Mouse (Mus musculus) embryonic stem cell, embryonic (primary cell): ENCODE results near the gene Gm10644.

Experiments used
- CTCF ChIA-PET, 4 experiments: fragments of 300-600 bp in 2 of 4; fragments of 350-600 bp in 2 of 4; sonication (Branson Sonifier 250); formaldehyde crosslinking; loops; one replicate each; lab custom pipeline; 2022; ENCODE audit warnings: inconsistent platforms in 2 of 4; lab: Charles Lee
- POLR2A ChIA-PET, 4 experiments: fragments of 300-600 bp in 2 of 4; fragments of 350-600 bp in 2 of 4; sonication (Branson Sonifier 250); formaldehyde crosslinking; loops; one replicate each; lab custom pipeline; 2022; ENCODE audit warnings: antibody characterized with exemption in 4 of 4, inconsistent platforms in 1 of 4; lab: Charles Lee

The Gm10644 gene

DNA sequence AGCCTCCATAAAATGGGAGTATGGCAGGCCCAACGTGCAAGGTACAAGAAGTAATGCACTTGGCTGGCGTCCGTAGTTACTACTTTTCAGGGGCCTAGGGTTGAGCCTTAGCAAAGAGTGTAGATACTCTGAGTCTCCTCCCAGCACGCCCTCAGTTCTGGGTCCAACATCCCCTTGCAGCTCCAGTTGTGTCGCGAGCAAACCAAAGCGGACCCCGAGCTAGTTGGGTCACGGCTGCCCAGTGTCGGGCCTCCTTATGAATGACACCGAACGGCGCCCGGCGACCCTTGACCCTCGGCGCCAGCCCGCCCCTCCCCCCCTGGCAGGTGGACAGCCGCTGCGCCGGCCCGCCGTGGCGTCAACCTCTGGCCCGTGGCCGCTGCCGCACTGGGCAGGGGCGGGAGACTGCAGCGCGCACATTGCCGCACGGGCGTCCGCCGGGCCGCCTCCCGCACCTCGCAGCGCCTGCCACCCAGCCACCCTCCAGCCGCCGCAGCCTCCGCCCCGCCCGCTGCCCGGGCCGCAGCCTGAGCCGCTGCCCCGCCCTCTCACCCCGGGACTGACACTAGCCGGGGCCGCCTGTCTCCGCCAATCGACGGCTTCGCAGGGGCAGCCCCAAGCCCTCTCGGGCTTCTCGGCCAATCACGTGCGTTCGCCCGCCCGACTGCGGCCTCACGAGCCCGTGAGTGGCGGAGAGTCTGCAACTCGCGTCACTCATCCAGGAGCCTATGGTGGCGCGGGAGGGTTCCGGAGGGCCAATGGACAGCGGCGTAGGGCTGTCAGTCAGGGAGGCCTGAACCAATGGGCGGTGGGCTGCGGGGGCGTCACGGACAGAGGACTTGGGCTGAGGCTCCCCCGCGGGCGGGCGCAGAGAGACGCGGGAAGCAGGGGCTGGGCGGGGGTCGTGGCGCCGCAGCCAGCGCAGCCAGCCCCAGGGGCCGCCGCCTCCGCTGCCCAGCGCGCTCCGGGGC, 17.4 kb upstream of the Gm10644 start, which contains the start of gene Prkaca:
TSS of gene Prkaca (plus strand) at position 844 of the 971 bp plus-strand sequence.
- ChIA-PET CTCF (interaction anchor here in 1 of 4 experiments (0.5 to 1.5 kb wide), 2 partner anchors 17 to 70 kb away, joined by 3 to 7 read pairs; partner anchors contain the start of genes Asf1b and Gm10644), POLR2A (interaction anchor here in 3 of 4 experiments (0.5 to 9.9 kb wide), 7 partner anchors 10 to 196 kb away, joined by 3 to 63 read pairs (median 8); partner anchors contain the start of genes Asf1b (in 2 of the 3), Gm10644 (in 2 of the 3) and Dcaf15 (in 1 of the 3))

DNA sequence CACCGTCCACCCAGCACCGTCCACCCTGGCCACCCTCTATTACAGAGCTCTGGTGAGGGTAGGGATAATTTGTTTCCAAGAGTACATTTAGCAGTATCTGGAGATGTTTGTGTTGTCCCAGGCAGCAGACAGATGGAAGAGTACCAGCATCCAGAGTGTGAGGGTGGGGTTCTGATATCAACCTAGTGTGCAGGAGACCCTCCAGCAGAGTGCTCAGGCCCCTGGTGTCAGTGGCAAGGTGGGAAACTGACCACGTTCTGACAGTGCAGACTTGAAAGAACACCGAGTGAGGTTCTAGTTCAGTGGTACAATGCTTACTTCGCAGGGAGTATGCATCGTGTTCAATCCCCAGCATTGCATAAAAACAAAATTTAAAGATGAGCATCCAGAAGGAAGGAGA, 16.7 kb upstream of the Gm10644 start:
- ChIA-PET CTCF (interaction anchor here in 1 of 4 experiments (0.5 to 1.5 kb wide), 2 partner anchors 17 to 69 kb away, joined by 3 to 7 read pairs; partner anchors contain the start of genes Asf1b and Gm10644), POLR2A (interaction anchor here in 3 of 4 experiments (0.5 to 9.9 kb wide), 7 partner anchors 9 to 133 kb away, joined by 3 to 63 read pairs (median 7); partner anchors contain the start of genes Asf1b (in 2 of the 3), Gm10644 (in 2 of the 3) and Dcaf15 (in 1 of the 3))

DNA sequence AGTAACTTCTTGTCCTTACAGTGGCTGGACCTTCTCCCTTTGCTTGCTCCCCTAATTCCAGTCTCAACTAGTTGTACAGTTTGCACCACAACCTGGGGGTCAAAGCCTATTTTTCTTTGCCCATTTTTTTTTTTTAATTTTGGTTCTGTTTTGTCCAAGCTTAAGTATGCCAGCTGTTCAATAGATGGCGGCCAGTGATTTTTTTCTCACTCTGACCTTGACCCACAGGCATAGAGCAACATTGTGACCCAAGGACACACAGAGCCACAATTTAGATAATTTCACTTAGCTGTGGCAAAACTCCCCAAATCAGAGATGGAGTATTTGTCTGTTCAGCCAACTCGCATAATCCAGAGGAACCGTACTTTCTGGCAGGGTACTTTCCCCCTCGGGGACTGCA, 16.1 kb upstream of the Gm10644 start:
- ChIA-PET POLR2A (interaction anchor here in 3 of 4 experiments (0.6 to 9.9 kb wide), 7 partner anchors 9 to 39 kb away, joined by 3 to 63 read pairs (median 4); partner anchors contain the start of genes Asf1b (in 2 of the 3) and Gm10644 (in 2 of the 3)), CTCF (interaction anchor here in 1 of 4 experiments (1.5 kb wide), 1 partner anchor 16 kb away, joined by 7 read pairs; the partner anchor contains the start of genes Asf1b and Gm10644)

DNA sequence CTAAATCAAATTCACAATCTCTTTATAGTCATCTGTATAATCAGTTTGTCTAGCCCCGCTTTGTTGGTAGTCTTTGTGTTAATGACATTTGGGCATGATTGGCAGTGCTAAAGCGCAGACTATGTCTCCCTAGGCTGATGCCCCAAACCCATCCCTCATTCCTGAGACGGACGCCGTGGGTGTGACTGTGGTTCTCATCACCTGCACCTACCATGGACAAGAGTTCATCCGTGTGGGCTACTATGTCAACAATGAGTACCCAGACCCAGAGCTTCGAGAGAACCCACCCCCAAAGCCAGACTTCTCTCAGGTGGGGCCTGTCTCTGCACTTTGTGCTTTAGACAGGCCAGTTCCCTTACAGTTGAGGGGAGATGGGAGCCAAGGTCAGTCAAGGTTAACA, 12.7 kb upstream of the Gm10644 start:
- ChIA-PET CTCF (interaction anchor here in 1 of 4 experiments (1.2 kb wide), 1 partner anchor 13 kb away, joined by 5 read pairs; the partner anchor contains the start of genes Asf1b and Gm10644), POLR2A (interaction anchor here in 2 of 4 experiments (0.6 to 9.9 kb wide), 4 partner anchors 10 to 27 kb away, joined by 3 to 63 read pairs (median 6); partner anchors contain the start of genes Asf1b (in 1 of the 2) and Gm10644 (in 1 of the 2))

DNA sequence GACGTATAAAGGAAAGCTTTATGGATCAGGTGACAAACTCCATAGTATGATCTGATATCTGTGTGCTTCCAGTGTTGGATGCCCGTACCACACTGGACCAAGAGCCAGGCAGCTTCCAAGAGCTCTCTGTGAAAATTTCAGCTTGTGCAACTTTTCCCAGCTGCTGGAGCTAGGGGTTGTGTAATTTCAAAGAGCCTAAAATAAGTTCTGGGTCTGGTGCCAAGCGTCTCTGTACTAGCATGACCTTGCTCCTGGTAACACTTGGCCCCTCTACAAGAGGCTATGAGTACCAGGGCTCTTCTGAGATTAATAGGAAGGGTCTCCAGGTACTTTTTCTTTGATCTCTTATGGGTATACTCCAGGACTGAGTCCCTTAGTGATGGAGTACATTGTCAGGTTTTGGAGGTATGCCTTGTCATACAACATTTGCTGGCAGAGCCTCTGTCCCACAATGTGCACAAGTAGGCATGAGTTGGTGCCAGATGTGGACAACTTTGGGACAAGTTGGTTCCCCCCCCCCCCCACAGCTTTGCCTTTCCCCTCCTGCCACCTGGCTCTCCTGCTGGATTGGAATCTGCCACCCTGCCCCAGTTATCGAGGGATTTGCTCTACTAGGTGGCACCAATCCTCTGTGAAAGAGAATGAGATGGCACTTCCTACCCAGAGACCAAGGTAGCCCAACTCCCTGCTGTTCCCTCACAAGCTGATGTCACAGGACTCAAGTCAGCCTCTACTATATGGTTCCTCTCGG, 9.2 kb upstream of the Gm10644 start:
- POLR2A ChIA-PET = interaction anchor here in 3 of 4 experiments (0.9 to 9.9 kb wide), 5 partner anchors 9 to 298 kb away, joined by 3 to 63 read pairs (median 8); partner anchors contain the start of genes Asf1b (in 3 of the 3) and Gm10644 (in 3 of the 3)
- CTCF ChIA-PET = interaction anchor here in 3 of 4 experiments (0.5 to 0.9 kb wide), 3 partner anchors 9 to 646 kb away, joined by 3 to 4 read pairs (median 3); partner anchors contain the start of genes Asf1b (in 2 of the 3) and Gm10644 (in 2 of the 3)

DNA sequence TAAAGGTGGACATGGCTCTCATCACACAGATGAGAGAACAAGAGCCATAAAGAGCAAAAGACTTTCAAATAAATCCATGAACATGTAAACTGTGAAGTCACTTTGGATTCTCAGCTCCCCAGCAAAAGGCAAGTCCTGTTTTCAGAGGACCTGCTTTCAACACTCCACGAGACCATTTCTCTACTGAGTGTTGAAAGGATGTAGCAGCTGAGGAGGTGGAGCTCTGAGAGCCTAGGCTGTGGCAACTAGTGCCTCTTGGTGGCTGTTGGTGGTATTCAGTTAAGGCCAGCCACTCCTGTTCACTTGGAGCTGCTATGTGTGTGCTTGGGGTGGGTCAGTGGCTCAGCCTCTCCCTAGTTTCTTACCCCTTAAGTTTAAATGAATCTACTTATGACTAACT, 1.8 kb upstream of the Gm10644 start:
- ChIA-PET CTCF (interaction anchor here in 3 of 4 experiments (0.5 to 3.2 kb wide), 11 partner anchors 9 to 217 kb away, joined by 3 to 17 read pairs (median 3); partner anchors contain the start of gene Adgre5 (in 1 of the 3)), POLR2A (interaction anchor here in 2 of 4 experiments (0.9 to 6.0 kb wide), 20 partner anchors 10 to 348 kb away, joined by 3 to 73 read pairs (median 8); partner anchors contain the start of genes 1700067K01Rik (in 1 of the 2), Ddx39 (in 1 of the 2), Dnajb1 (in 1 of the 2) and Prkaca (in 1 of the 2))

DNA sequence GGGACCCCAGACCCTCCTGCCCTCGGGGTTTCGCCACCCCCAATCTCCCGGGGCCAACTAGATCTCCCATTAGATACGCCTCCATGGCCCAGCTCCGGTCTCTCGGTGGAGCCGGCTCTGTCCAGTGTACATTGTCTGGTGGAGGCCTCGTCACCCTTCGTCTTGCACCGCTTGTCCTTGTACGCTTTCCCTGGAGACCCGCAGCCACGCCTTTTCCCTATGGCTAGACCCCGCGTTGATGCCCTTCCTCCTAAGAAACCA, 883 bp upstream of the Gm10644 start:
- CTCF ChIA-PET = interaction anchor here (0.5 to 3.2 kb wide), 96 partner anchors 11 to 734 kb away, joined by 3 to 27 read pairs (median 5); partner anchors contain the start of genes 1700067K01Rik (in 2 of the 4), Samd1 (in 2 of the 4), 4930432K21Rik (in 1 of the 4) and Ccdc130 (in 1 of the 4)

DNA sequence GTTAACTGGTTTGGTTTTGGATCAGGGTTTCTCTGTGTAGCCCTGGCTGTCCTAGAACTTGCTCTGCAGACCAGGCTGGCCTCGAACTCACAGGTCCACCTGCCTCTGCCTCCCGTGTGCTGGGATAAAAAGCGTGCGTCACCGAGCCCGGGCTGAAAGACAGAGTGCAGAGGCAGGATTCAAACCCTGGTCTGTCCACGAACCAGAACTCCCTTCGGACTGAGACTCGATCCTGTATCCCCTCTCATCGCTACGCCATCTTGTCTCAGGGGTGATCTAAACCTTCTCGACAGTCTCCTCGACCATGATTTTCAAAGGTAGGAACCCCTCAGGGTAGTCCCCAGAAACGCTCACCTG, 278 bp downstream of the Gm10644 start:
- CTCF ChIA-PET = interaction anchor here (0.5 to 3.2 kb wide), 103 partner anchors 9 to 671 kb away, joined by 3 to 27 read pairs (median 5); partner anchors contain the start of genes 1700067K01Rik (in 2 of the 4), Samd1 (in 2 of the 4), Adgre5 (in 1 of the 4) and Ccdc130 (in 1 of the 4)
- POLR2A ChIA-PET = interaction anchor here in 3 of 4 experiments (0.6 to 6.0 kb wide), 153 partner anchors 8 to 954 kb away, joined by 3 to 73 read pairs (median 4); partner anchors contain the start of genes 1700067K01Rik (in 3 of the 3), Ddx39 (in 3 of the 3), Rfx1 (in 3 of the 3) and Adgre5 (in 2 of the 3)

More for the DNA sequence above, 883 bp upstream of the Gm10644 start:
- POLR2A ChIA-PET = interaction anchor here in 3 of 4 experiments (0.7 to 6.0 kb wide), 120 partner anchors 9 to 953 kb away, joined by 3 to 73 read pairs (median 5); partner anchors contain the start of genes 1700067K01Rik (in 3 of the 3), Ddx39 (in 2 of the 3), Dnajb1 (in 2 of the 3) and Adgre5 (in 1 of the 3)

DNA sequence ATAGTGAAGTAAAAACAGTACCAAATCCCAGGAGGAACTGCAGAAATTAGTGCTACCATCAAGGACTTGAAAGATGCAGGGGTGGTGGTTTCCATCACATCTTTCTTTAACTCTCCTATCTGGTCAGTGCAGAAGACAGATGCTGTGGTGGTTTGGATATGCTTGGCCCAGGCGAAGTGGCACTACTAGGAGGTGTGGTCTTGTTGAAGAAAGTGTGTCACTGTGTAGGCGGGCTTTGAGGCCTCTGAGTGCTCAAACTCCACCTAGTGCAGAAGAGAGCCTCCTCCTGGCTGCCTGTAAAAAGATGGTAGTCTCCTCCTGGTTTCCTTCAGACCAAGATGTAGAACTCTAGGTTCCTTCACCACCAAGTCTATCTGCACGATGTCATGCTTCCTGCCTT, 9.5 kb downstream of the Gm10644 start:
- POLR2A ChIA-PET = interaction anchor here in 1 of 4 experiments (1.0 to 8.6 kb wide), 2 partner anchors 10 to 15 kb away, joined by 3 to 73 read pairs; partner anchors contain the start of genes Asf1b and Gm10644
- CTCF ChIA-PET = no interaction called here

DNA sequence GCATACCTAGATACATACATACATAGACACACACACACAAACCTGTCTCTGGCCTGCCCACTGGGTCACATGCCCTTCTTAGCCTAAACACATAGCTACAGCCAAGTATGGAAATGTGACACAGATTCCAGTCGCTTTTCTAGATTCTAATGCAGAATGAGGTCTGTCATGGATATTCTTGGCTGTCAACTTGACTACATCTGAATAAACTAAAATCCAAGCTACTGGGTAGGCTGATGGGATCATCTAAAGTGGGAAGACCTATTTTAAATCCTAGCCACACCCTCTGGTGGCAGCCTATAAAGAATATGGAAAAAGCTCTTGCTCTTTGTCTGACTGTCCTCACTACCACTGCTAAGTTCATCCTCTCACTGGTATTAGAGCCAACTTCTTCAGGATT, 12.6 kb downstream of the Gm10644 start:
- ChIA-PET CTCF (interaction anchor here in 2 of 4 experiments (0.5 to 0.7 kb wide), 3 partner anchors 8 to 284 kb away, joined by 3 to 9 read pairs (median 3); no protein-coding TSS in a partner anchor), POLR2A (interaction anchor here (0.7 to 8.6 kb wide), 7 partner anchors 13 to 275 kb away, joined by 3 to 73 read pairs (median 3); partner anchors contain the start of genes Asf1b (in 3 of the 4), Gm10644 (in 3 of the 4) and Palm3 (in 1 of the 4))

DNA sequence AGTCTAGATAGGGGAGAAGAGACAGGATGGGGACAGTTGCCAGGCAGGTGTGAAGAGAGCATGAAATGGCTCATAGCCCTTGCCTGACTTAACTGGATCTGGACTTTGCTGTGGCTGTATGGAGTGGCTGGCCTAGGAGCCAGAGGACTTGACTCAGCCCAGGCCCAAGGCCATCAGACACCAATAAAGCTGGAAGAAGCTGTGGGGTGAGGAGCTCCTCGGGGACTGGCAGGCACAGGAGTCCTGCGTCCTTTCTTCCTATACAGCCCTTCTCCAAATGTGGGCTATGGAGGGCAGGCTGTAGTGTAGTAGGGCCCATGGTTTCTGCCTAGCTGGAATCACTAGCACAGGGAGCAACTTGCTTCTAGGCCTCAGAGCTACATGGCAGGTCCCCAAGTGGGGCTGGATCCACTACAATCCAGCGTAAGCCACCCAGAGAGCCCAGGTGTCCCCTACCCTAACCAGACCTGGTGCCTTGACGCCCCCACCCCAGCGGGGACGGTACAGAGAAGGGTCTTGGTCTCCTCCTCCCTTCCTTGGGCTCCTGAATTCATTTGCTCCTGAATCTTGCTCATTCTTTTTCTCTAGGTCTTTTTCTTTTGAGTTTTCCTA, 13.8 kb downstream of the Gm10644 start:
- ChIA-PET CTCF (interaction anchor here in 3 of 4 experiments (0.7 to 1.0 kb wide), 6 partner anchors 14 to 217 kb away, joined by 3 to 11 read pairs (median 3); partner anchors contain the start of genes Asf1b (in 2 of the 3) and Gm10644 (in 1 of the 3)), POLR2A (interaction anchor here in 3 of 4 experiments (0.5 to 8.6 kb wide), 16 partner anchors 9 to 216 kb away, joined by 3 to 73 read pairs (median 4); partner anchors contain the start of genes Asf1b (in 3 of the 3) and Gm10644 (in 3 of the 3))

DNA sequence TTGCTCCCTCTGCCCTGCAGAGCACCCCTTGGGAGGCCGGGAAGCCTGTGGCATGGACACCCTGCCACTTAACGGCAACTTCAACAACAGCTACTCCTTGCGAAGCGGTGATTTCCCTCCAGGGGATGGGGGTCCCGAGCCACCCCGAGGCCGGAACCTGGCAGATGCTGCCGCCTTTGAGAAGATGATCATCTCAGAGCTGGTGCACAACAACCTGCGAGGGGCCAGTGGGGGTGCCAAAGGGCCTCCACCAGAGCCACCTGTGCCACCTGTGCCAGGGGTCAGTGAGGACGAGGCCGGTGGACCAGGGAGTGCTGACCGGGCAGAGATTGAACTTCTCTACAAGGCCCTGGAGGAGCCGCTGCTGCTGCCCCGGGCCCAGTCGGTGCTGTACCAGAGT, 16.7 kb downstream of the Gm10644 start:
- CTCF ChIA-PET = interaction anchor here in 2 of 4 experiments (1.0 to 2.2 kb wide), 2 partner anchors 17 kb away, joined by 3 to 11 read pairs; partner anchors contain the start of genes Asf1b (in 1 of the 2) and Gm10644 (in 1 of the 2)
- POLR2A ChIA-PET = interaction anchor here in 2 of 4 experiments (0.6 to 8.6 kb wide), 9 partner anchors 10 to 617 kb away, joined by 3 to 73 read pairs (median 3); partner anchors contain the start of genes Asf1b (in 2 of the 2) and Gm10644 (in 2 of the 2)

DNA sequence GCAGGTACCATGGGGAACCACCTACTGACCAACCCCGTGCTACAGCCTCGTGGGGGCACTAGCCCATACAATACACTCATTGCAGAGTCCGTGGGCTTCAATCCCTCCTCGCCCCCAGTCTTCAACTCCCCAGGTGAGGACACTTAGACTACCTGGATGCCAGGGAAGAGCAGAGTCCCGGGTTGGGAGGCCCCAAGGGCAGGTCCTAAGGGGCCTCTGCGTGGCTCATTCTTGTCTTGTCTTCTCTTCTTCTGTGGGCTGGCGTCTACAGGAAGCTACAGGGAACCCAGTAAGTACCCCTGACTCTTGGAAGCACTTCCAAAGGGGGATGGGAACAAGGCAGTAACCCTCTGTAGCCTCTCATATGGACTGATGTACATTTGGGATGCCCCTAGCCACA, 17.4 kb downstream of the Gm10644 start:
- ChIA-PET CTCF (interaction anchor here in 2 of 4 experiments (1.0 to 2.2 kb wide), 2 partner anchors 16 to 18 kb away, joined by 3 to 11 read pairs; partner anchors contain the start of genes Asf1b (in 1 of the 2) and Gm10644 (in 1 of the 2)), POLR2A (interaction anchor here in 2 of 4 experiments (0.6 to 8.6 kb wide), 8 partner anchors 9 to 616 kb away, joined by 3 to 73 read pairs (median 3); partner anchors contain the start of genes Asf1b (in 2 of the 2) and Gm10644 (in 2 of the 2))

DNA sequence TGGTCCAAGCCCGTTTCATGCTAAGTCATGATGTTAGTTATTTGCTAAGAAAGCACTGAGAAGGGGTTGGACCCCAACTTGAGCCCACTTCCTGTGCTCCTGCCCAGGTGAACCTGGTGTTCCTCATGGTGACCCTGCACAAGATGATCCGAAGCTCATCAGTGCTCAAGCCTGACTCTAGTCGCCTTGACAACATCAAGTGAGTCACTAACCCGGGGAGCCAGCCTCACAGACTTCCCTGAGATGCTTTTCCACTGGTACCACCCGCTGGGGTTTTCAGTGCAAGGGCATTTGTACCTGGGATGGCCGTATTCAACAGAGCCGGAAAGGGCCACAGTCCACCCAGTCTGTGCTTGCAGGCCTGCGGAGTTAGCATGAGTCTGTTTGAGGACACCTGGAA, 19.6 kb downstream of the Gm10644 start:
- POLR2A ChIA-PET = interaction anchor here in 1 of 4 experiments (0.6 kb wide), 1 partner anchor 39 kb away, joined by 3 read pairs; no protein-coding TSS in a partner anchor
- CTCF ChIA-PET = no interaction called here

DNA sequence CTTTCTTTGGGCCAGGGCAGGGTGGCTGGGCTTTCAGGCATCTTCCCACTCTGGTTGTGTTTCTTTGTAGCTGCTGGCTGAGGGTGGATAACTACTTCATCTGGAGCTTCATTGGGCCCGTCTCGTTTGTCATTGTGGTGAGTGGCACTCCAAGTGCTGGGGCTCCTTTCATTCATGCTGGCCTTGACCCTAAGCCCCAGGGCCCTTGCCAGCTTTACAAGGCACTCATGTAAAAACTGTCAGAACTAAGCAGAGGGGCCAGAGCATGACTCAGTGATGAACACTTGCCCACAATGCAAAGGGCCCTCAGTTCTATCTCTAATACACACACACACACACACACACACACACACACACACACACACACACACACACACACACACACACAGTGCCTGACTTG, 20.0 kb downstream of the Gm10644 start:
- CTCF ChIA-PET = interaction anchor here in 1 of 4 experiments (1.3 to 1.5 kb wide), 2 partner anchors 20 to 32 kb away, joined by 3 to 11 read pairs; partner anchors contain the start of genes Asf1b and Gm10644

More for the DNA sequence above, 20.0 kb downstream of the Gm10644 start:
- POLR2A ChIA-PET = interaction anchor here in 3 of 4 experiments (0.6 to 2.1 kb wide), 5 partner anchors 8 to 213 kb away, joined by 3 to 12 read pairs (median 5); partner anchors contain the start of genes Asf1b (in 2 of the 3) and Gm10644 (in 2 of the 3)
